Mouse (Mus musculus) heart, postnatal 25 days (tissue): ENCODE measurements around the gene Rnf227. TPM values are rescaled to one million over a fixed set of nuclear protein-coding genes. Genes with fewer than 3 reads are reported as not detected.

Experiments
- total RNA-seq, 2 experiments: library from RNA; stranded (reverse); gene quantifications; 2 replicates each; pipeline ENCODE4 v1.2.3; 2021

Rnf227 gene
- total RNA-seq, 2 experiments from 2014 or later, result 0.16 to 0.17 TPM

Other genes starting within 250 kb of the Rnf227 start
- 10 to 100 TPM; 32.3 to 61.0 TPM for gene Per1, start 245.2 kb upstream of the Rnf227 start, total RNA-seq
- gene Hes7, start 220.1 kb upstream of the Rnf227 start, total RNA-seq, result under 1 TPM in 1 of 2 experiments, not detected in 1; 0.14 TPM
- gene 9130213A22Rik, start 217.9 kb upstream of the Rnf227 start, total RNA-seq, result under 1 TPM in 1 of 2 experiments, not detected in 1; 0.21 TPM
- gene Aloxe3, start 214.6 kb upstream of the Rnf227 start, total RNA-seq, result not detected
- gene Alox12b, start 183.5 kb upstream of the Rnf227 start, total RNA-seq, result not detected
- gene Alox8, start 142.6 kb upstream of the Rnf227 start, total RNA-seq, result 1 to 10 TPM; 1.6 to 1.8 TPM
- gene Gucy2e, start 103.4 kb upstream of the Rnf227 start, total RNA-seq, result 1 to 10 TPM; 1.4 to 1.5 TPM
- gene Cntrob, start 16.7 kb upstream of the Rnf227 start, total RNA-seq, result 1 to 10 TPM; 2.6 to 5.3 TPM
- 10 to 100 TPM; 48.0 to 53.0 TPM for gene Trappc1, start 16.5 kb upstream of the Rnf227 start, total RNA-seq
- gene Kcnab3, start 14.2 kb upstream of the Rnf227 start, total RNA-seq, result under 1 TPM; 0.22 to 0.29 TPM
- 10 to 100 TPM; 26.4 to 27.9 TPM for gene Chd3, start 28.9 kb downstream of the Rnf227 start, total RNA-seq
- 10 to 100 TPM; 97.5 to 99.2 TPM for gene Naa38, start 55.0 kb downstream of the Rnf227 start, total RNA-seq
- 10 to 100 TPM; 26.1 to 29.3 TPM for gene Cyb5d1, start 55.2 kb downstream of the Rnf227 start, total RNA-seq
- 10 to 100 TPM; 22.5 to 23.7 TPM for gene Tmem88, start 57.8 kb downstream of the Rnf227 start, total RNA-seq
- gene Kdm6b, start 73.2 kb downstream of the Rnf227 start, total RNA-seq, result 10 to 100 TPM; 25.6 to 30.3 TPM
- gene Dnah2, start 208.6 kb downstream of the Rnf227 start, total RNA-seq, result under 1 TPM; 0.17 to 0.39 TPM
- gene Efnb3, start 219.7 kb downstream of the Rnf227 start, total RNA-seq, result 10 to 100 TPM; 64.1 to 71.6 TPM
- gene Wrap53, start 239.8 kb downstream of the Rnf227 start, total RNA-seq, result 1 to 10 TPM; 4.6 to 6.1 TPM
- gene Trp53, start 239.9 kb downstream of the Rnf227 start, total RNA-seq, result 10 to 100 TPM; 16.9 to 17.9 TPM